Mouse (Mus musculus) intestine, embryonic 14.5 days (tissue): ENCODE measurements around the gene Dpep2nb. TPM values are rescaled to one million over a fixed set of nuclear protein-coding genes. Genes with fewer than 3 reads are reported as not detected.
A peak's percentile ranks its signal among the peaks of the same experiment; 100 is the strongest.
"Not testable (repeated sequence)": the region's sequence is repeated elsewhere in the genome, so short reads cannot be mapped to it uniquely, and the experiment has no call there.

ENCODE experiments used
- ATAC-seq: fragments of 200-750 bp; cut with Nextera tagmentation; replicated peaks from 2 replicates; pipeline ENCODE4 v1.8.0; 2017; ENCODE audit warnings: low read depth, moderate number of reproducible peaks, moderate TSS enrichment, moderate library complexity; ENCODE audit not compliant: low FRiP score, low TSS enrichment
- DNase-seq: peaks from one replicate; pipeline ENCODE4 v3.0.0-alpha.2; 2018; ENCODE audit warnings: low spot score
- H3K27ac ChIP-seq: fragments of 300-500 bp; sonication (generic); 2 replicates; pipeline ENCODE4 v1.5.1; 2014; ENCODE audit warnings: low read depth, mild to moderate bottlenecking, control low read depth
- H3K27me3 ChIP-seq: fragments of 300-500 bp; sonication (generic); replicated peaks from 2 replicates; pipeline ENCODE4 v1.6.1; 2014; ENCODE audit warnings: low read length, control low read depth; ENCODE audit not compliant: control insufficient read depth, insufficient read depth
- H3K36me3 ChIP-seq: fragments of 300-500 bp; sonication (generic); 2 replicates; pipeline ENCODE4 v1.6.1; 2014; ENCODE audit warnings: low read length, control low read depth; ENCODE audit not compliant: control insufficient read depth, insufficient read depth
- H3K4me1 ChIP-seq: fragments of 300-500 bp; sonication (generic); replicated peaks from 2 replicates; pipeline ENCODE4 v1.6.1; 2014; ENCODE audit warnings: low read length, control low read depth, mixed read lengths; ENCODE audit not compliant: control insufficient read depth, insufficient read depth
- H3K4me2 ChIP-seq: fragments of 300-500 bp; sonication (generic); 2 replicates; pipeline ENCODE4 v1.6.1; 2014; ENCODE audit warnings: low read length
- H3K4me3 ChIP-seq: fragments of 300-500 bp; sonication (generic); 2 replicates; pipeline ENCODE4 v1.5.1; 2014; ENCODE audit warnings: low read depth, low read length, control low read depth, mixed read lengths
- H3K9ac ChIP-seq: fragments of 300-500 bp; sonication (generic); 2 replicates; pipeline ENCODE4 v1.6.1; 2014; ENCODE audit warnings: mild to moderate bottlenecking, low read length
- H3K9me3 ChIP-seq: fragments of 300-500 bp; sonication (generic); 2 replicates; pipeline ENCODE4 v1.6.1; 2016; ENCODE audit warnings: low read length, control low read depth; ENCODE audit not compliant: control insufficient read depth
- WGBS: fragments of 180-500 bp; shearing (Covaris S2); extraction: QIAGEN DNeasy Blood & Tissue Kit; methylation state at CpG from one replicate; pipeline ENCODE4 v1.1.7; 2014; 5-methylcytosine and 5-hydroxymethylcytosine counted together
- polyA plus RNA-seq: library from polyadenylated mRNA; unstranded; fragments of >200 nt; fragmentation: Nextera tagmentation; extraction: Ambion mirVana; gene quantifications from 2 replicates; pipeline ENCODE4 v1.2.1, GENCODE M21; 2014

Dpep2nb gene
- polyA plus RNA-seq, 1 experiment from 2014 or later, result not detected

DNA sequence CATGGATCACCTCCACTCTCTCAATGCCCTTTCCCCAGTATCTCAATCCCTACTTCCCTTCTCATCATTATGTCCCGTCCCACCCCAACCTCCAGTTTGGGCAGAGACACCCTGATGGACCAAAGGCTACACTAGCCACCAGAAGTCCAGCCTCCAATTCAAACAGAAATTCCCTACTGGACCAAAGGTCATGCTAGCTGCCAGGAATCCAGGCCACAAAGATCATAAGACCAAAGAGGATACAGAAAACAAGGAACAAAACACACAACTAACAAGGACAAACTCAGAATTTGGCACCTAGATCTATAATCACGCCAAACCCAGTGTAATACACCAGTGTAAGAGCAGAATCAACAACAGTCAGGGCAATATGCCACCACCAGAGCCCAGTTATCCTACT lies 6.8 kb downstream of the Dpep2nb start:
- H3K27me3 ChIP-seq, result no peaks in the 10 kb centered on the region
- no peak for ATAC-seq
- H3K4me3 ChIP-seq, result no peak overlapping the region
- no peak overlapping the region for H3K9ac ChIP-seq
- 81% methylated on average over 2 of the region's 2 CpGs for WGBS
- H3K27ac ChIP-seq, result no peak overlapping the region
- no peaks in the 10 kb centered on the region for H3K4me1 ChIP-seq
- H3K9me3 ChIP-seq, result no peaks in the 10 kb centered on the region
- no peak overlapping the region for H3K4me2 ChIP-seq
- no peaks in the 10 kb centered on the region for H3K36me3 ChIP-seq
- no peak for DNase-seq

- H3K27ac ChIP-seq, result no peak overlapping the region
- no peak for ATAC-seq
- H3K27me3 ChIP-seq, result no peaks in the 10 kb centered on the region
- 75% methylated on average over 7 of the region's 7 CpGs for WGBS
- no peak overlapping the region for H3K9ac ChIP-seq
- no peaks in the 10 kb centered on the region for H3K4me1 ChIP-seq
- H3K36me3 ChIP-seq, result no peaks in the 10 kb centered on the region
- H3K9me3 ChIP-seq, result no peaks in the 10 kb centered on the region
- no peak overlapping the region for H3K4me2 ChIP-seq
- no peak overlapping the region for H3K4me3 ChIP-seq
- DNase-seq, result no peak
These were observed 9.4 kb downstream of the Dpep2nb start for GRCm38 (mm10) chr8:105996359-105996758.

GRCm38 (mm10) chr8:105993226-105993625 lies 12.5 kb downstream of the Dpep2nb start:
- ATAC-seq (no peak), DNase-seq (no peak)
- Histone ChIP-seq H3K27me3 (no peaks in the 10 kb centered on the region), H3K36me3 (no peaks in the 10 kb centered on the region), H3K9me3 (no peaks in the 10 kb centered on the region), H3K27ac (no peak overlapping the region), H3K4me3 (no peak overlapping the region), H3K4me1 (no peaks in the 10 kb centered on the region), H3K9ac (no peak overlapping the region), H3K4me2 (no peak overlapping the region)
- WGBS, result 73% methylated on average over 4 of the region's 4 CpGs

- H3K36me3 ChIP-seq, result no peaks in the 10 kb centered on the region
- no peak overlapping the region for H3K4me3 ChIP-seq
- 64% methylated on average over 5 of the region's 5 CpGs for WGBS
- H3K9ac ChIP-seq, result no peak overlapping the region
- H3K27ac ChIP-seq, result no peak overlapping the region
- DNase-seq (no peak), ATAC-seq (no peak)
- no peak overlapping the region for H3K4me2 ChIP-seq
- no peaks in the 10 kb centered on the region for H3K4me1 ChIP-seq
- H3K9me3 ChIP-seq, result no peaks in the 10 kb centered on the region
- no peaks in the 10 kb centered on the region for H3K27me3 ChIP-seq
These were observed 13.3 kb downstream of the Dpep2nb start for GRCm38 (mm10) chr8:105992499-105992898.

DNA sequence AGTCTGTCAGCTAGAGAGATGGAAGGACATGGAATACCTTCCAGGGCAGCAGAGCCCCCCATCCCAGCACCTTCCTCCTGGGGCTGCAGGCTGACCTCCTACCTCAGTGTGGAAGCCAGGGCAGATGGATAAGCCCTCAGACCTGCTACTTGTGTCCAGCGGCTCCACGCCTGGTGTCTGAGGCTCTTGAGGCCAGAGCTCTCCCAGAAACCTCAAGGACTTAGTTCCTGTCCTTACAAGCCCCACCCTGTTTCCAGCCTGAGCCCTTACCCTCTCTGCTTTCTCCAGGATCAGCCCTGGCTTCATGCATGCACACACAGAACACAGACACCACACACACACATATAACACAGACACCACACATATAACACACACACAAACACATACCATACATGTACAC lies 14.2 kb downstream of the Dpep2nb start:
- Histone ChIP-seq H3K36me3 (no peaks in the 10 kb centered on the region), H3K9ac (no peak overlapping the region), H3K4me2 (no peak overlapping the region), H3K4me3 (no peak overlapping the region), H3K9me3 (no peaks in the 10 kb centered on the region), H3K27ac (no peak overlapping the region), H3K4me1 (no peaks in the 10 kb centered on the region), H3K27me3 (no peaks in the 10 kb centered on the region)
- ATAC-seq, result no peak
- 68% methylated on average over 2 of the region's 2 CpGs for WGBS
- DNase-seq, result no peak

DNA sequence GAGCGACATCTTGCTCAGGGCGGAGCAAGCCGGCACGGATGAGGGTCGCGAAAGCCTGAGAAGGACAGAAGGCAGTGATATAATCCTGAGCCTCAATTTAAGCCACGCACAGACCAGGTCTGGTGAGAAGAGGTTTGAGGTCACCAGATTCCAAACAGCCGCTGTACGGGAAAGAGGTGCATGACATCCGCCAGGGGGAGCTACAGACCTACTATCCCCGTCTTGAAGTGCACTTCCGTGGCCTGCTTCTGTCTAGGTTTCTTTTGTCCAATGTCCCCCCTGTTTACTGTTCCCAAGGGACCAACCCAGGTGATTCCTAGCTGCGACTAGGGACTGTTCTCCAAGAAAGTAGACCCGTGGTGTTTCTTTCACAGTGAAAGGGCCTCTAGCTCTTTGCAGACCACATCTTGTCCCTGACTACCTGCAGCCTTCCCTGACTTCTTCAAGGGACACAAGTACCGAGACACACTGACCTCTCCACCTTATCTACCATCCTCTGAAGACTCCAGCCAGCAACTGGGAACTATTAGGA lies 14.9 kb downstream of the Dpep2nb start, which contains the start of gene Dus2:
Dus2 (plus strand) TSS at position 482 of the 532 bp plus-strand sequence.
- no peaks in the 10 kb centered on the region for H3K27me3 ChIP-seq
- H3K9ac ChIP-seq, result no peak within 1 kb of the TSS
- ATAC-seq (peak; percentile 79; the same call in 1 of the 2 replicates), DNase-seq (peak; percentile 92)
- WGBS, result 10% methylated on average over 15 of the region's 15 CpGs
- H3K4me1 ChIP-seq, result 0 out of 2 replicates have a peak, but pooled peaks cover 3% of the 10 kb centered on the region
- no peak within 1 kb of the TSS for H3K4me3 ChIP-seq
- no peak within 1 kb of the TSS for H3K27ac ChIP-seq
- H3K9me3 ChIP-seq, result no peaks in the 10 kb centered on the region
- 0 out of 2 replicates have a peak within 1 kb of the TSS, but pooled peaks have one; percentile 2 for H3K4me2 ChIP-seq
- no peaks in the 10 kb centered on the region for H3K36me3 ChIP-seq

GRCm38 (mm10) chr8:105988546-105988945 lies 17.2 kb downstream of the Dpep2nb start:
- no peak for ATAC-seq
- no peaks in the 10 kb centered on the region for H3K36me3 ChIP-seq
- H3K4me1 ChIP-seq, result 0 out of 2 replicates have a peak, but pooled peaks cover 3% of the 10 kb centered on the region
- no peak overlapping the region for H3K27ac ChIP-seq
- no peak overlapping the region for H3K4me3 ChIP-seq
- 86% methylated on average over 11 of the region's 11 CpGs for WGBS
- no peaks in the 10 kb centered on the region for H3K27me3 ChIP-seq
- no peaks in the 10 kb centered on the region for H3K9me3 ChIP-seq
- no peak overlapping the region for H3K9ac ChIP-seq
- no peak for DNase-seq
- no peak overlapping the region for H3K4me2 ChIP-seq

- not testable (repeated sequence) for DNase-seq, H3K9ac ChIP-seq, H3K27me3 ChIP-seq, H3K4me3 ChIP-seq, H3K36me3 ChIP-seq, H3K27ac ChIP-seq, H3K4me2 ChIP-seq, H3K4me1 ChIP-seq, H3K9me3 ChIP-seq, ATAC-seq
- WGBS, result 80% methylated on average over 11 of the region's 11 CpGs
These were observed 22.4 kb downstream of the Dpep2nb start for GRCm38 (mm10) chr8:105983406-105983805.

DNA sequence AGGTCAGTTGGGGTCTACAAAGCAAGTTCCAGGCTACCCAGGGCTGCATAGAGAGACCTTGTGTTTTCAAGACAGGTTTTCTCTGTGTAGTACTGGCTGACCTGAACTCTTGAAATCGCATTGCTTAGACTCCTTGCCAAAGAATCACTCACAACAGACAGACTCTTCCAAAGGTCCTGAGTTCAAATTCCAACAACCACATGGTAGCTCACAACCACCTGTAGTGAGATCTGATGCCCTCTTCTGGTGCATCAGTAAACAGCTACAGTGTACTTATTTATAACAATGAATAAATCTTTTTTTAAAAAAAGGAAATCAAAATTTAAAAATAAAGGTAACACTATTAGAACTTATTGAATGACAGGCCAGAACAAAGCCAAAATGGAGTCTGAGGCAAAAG lies 24.6 kb downstream of the Dpep2nb start:
- H3K4me2 ChIP-seq, result no peak overlapping the region
- H3K9ac ChIP-seq, result no peak overlapping the region
- H3K4me3 ChIP-seq, result no peak overlapping the region
- no peaks in the 10 kb centered on the region for H3K36me3 ChIP-seq
- no peaks in the 10 kb centered on the region for H3K27me3 ChIP-seq
- H3K4me1 ChIP-seq, result 0 out of 2 replicates have a peak, but pooled peaks cover under 1% of the 10 kb centered on the region
- no peak for ATAC-seq
- H3K27ac ChIP-seq, result no peak overlapping the region
- 85% methylated on average over 1 of the region's 1 CpGs for WGBS
- H3K9me3 ChIP-seq, result no peaks in the 10 kb centered on the region
- DNase-seq, result no peak
